Mouse (Mus musculus) kidney, postnatal 0 days (tissue): ENCODE measurements around the gene Ngfr. TPM values are rescaled to one million over a fixed set of nuclear protein-coding genes. Genes with fewer than 3 reads are reported as not detected.

Source experiments
- ATAC-seq: fragments of 200-750 bp; cut with Nextera tagmentation; replicated peaks from 2 replicates; pipeline ENCODE4 v1.8.0; 2017; ENCODE audit warnings: low read depth, moderate number of reproducible peaks, moderate TSS enrichment, moderate library complexity; ENCODE audit not compliant: low FRiP score
- DNase-seq: peaks from one replicate; pipeline ENCODE4 v3.0.0-alpha.2; 2016; ENCODE audit warnings: low spot score
- H3K27ac ChIP-seq: fragments of 300-500 bp; sonication (generic); 2 replicates; pipeline ENCODE4 v1.5.1; 2014; ENCODE audit warnings: mild to moderate bottlenecking
- H3K27me3 ChIP-seq: fragments of 300-500 bp; sonication (generic); 2 replicates; pipeline ENCODE4 v1.6.1; 2014; ENCODE audit warnings: low read length, mixed read lengths; ENCODE audit not compliant: insufficient read depth
- H3K36me3 ChIP-seq: fragments of 300-500 bp; sonication (generic); 2 replicates; pipeline ENCODE4 v1.6.1; 2014; ENCODE audit warnings: low read length, mixed read lengths; ENCODE audit not compliant: insufficient read depth
- H3K4me1 ChIP-seq: fragments of 300-500 bp; sonication (generic); replicated peaks from 2 replicates; pipeline ENCODE4 v1.6.1; 2014; ENCODE audit warnings: antibody characterized with exemption, low read length, mixed read lengths; ENCODE audit not compliant: insufficient read depth
- H3K4me2 ChIP-seq: fragments of 300-500 bp; sonication (generic); 2 replicates; pipeline ENCODE4 v1.6.1; 2014; ENCODE audit warnings: mild to moderate bottlenecking, low read length, moderate library complexity, mixed read lengths
- H3K4me3 ChIP-seq: fragments of 300-500 bp; sonication (generic); replicated peaks from 2 replicates; pipeline ENCODE4 v1.5.1; 2014; ENCODE audit warnings: low read depth, low read length
- H3K9ac ChIP-seq: fragments of 300-500 bp; sonication (generic); 2 replicates; pipeline ENCODE4 v1.6.1; 2014; ENCODE audit warnings: low read depth, low read length
- H3K9me3 ChIP-seq: fragments of 300-500 bp; sonication (generic); replicated peaks from 2 replicates; pipeline ENCODE4 v1.6.1; 2016; ENCODE audit warnings: low read length, inconsistent platforms, mixed read lengths
- CTCF ChIP-seq: IDR thresholded peaks from 2 replicates; pipeline ENCODE4 v1.5.1; 2016; ENCODE audit warnings: antibody characterized with exemption, low read depth, mild to moderate bottlenecking, moderate library complexity
- WGBS: fragments of 180-500 bp; shearing (Covaris S2); extraction: QIAGEN DNeasy Blood & Tissue Kit; methylation state at CpG from one replicate; pipeline ENCODE4 v1.1.7; 2014; 5-methylcytosine and 5-hydroxymethylcytosine counted together
- polyA plus RNA-seq: library from polyadenylated mRNA; unstranded; fragments of >200 nt; fragmentation: Nextera tagmentation; extraction: Ambion mirVana; gene quantifications from 2 replicates; pipeline ENCODE4 v1.2.1, GENCODE M21; 2015

The Ngfr gene
- polyA plus RNA-seq, 1 experiment from 2014 or later, result 6.2 TPM

DNA sequence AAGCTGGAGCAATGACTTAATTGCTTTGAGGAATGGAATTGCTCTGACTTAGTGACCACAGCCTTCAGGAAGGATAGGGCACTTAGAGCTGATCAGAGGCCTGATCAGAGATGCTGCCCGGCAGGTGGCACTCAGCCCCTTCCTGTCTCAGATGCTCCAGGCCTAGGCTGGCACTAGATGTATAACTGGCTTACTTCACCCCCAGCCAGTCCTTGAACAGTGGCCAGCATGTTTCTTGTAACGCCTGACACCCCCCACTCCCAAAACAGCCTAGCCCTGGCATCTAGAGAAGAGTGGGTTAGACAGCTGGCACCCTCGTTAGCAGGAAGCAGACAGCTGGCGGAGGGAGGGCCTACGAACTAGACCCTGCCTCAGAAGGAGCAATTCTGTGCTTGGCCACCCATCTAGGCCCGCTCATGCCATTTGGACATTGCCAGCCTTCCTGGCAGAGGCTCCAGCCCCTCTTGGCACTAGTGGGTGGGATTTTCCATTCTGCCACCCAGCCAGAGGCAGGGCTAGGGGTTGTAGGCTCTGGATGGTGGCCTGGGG lies 12.7 kb downstream of the Ngfr start:
- H3K9me3 ChIP-seq, result no peaks in the 10 kb centered on the region
- TF ChIP-seq CTCF, result no peak
- DNase-seq (no peak), ATAC-seq (no peak)
- H3K27me3 ChIP-seq, result peaks cover 4% of the 10 kb centered on the region; the same call in 1 of the 2 replicates
- 75% methylated on average over 6 of the region's 6 CpGs for WGBS
- H3K4me3 ChIP-seq, result no peak overlapping the region
- H3K36me3 ChIP-seq, result no peaks in the 10 kb centered on the region
- H3K27ac ChIP-seq, result no peak overlapping the region
- no peak overlapping the region for H3K9ac ChIP-seq
- H3K4me1 ChIP-seq, result peaks cover 14% of the 10 kb centered on the region; the same call in 1 of the 2 replicates
- H3K4me2 ChIP-seq, result no peak overlapping the region

DNA sequence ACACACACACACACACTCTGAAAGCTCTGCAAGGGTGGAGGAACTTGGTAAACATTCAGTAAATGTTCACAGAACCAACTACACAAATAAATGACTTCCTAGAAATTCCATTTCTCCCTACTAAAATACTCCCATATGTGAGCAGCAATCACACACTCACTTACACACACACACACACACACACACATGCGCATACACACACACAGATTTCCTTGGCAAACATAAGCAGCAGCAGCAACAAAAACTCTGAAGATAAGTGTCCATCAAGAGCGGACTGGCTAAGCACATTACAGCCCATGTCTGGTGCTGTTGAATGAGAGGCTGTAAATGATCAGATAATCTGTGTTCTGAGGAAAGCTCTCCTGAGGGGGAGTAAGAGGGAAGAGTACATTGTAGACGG lies 15.3 kb downstream of the Ngfr start:
- Histone ChIP-seq H3K27me3 (no peaks in the 10 kb centered on the region), H3K4me2 (no peak overlapping the region), H3K4me1 (peaks cover 20% of the 10 kb centered on the region; the same call in 1 of the 2 replicates), H3K9me3 (no peaks in the 10 kb centered on the region), H3K4me3 (no peak overlapping the region), H3K9ac (no peak overlapping the region), H3K27ac (no peak overlapping the region), H3K36me3 (no peaks in the 10 kb centered on the region)
- ATAC-seq, result no peak
- WGBS, result 64% methylated on average over 3 of the region's 3 CpGs
- no peak for DNase-seq
- no peak for TF ChIP-seq CTCF

DNA sequence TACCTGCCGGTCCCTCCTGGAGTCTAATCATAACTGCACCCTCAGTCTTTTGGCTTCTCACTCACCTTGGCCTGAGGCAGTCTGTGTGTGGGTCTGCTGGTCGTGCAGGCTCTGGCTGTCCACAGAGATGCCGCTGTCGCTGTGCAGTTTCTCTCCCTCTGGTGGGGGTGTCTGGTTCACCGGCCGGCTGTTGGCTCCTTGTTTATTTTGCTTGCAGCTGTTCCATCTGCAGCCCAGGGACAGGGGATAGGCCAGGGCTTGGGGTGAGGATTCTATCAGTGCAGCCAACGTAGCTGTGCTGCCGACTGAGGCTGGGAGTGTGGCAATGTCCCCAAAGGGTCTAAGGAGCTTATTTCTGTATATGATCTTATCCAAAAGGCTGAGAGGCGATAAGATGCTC lies 15.8 kb downstream of the Ngfr start:
- H3K27me3 ChIP-seq, result no peaks in the 10 kb centered on the region
- no peaks in the 10 kb centered on the region for H3K36me3 ChIP-seq
- no peaks in the 10 kb centered on the region for H3K9me3 ChIP-seq
- DNase-seq, result no peak
- no peak overlapping the region for H3K27ac ChIP-seq
- no peak for ATAC-seq
- 21% methylated on average over 9 of the region's 9 CpGs for WGBS
- no peak overlapping the region; the same call in 1 of the 2 replicates for H3K9ac ChIP-seq
- H3K4me1 ChIP-seq, result peaks cover 20% of the 10 kb centered on the region; the same call in 1 of the 2 replicates
- no peak overlapping the region for H3K4me3 ChIP-seq
- TF ChIP-seq CTCF, result peak; percentile 27; the same call in 1 of the 2 replicates
- H3K4me2 ChIP-seq, result no peak overlapping the region

DNA sequence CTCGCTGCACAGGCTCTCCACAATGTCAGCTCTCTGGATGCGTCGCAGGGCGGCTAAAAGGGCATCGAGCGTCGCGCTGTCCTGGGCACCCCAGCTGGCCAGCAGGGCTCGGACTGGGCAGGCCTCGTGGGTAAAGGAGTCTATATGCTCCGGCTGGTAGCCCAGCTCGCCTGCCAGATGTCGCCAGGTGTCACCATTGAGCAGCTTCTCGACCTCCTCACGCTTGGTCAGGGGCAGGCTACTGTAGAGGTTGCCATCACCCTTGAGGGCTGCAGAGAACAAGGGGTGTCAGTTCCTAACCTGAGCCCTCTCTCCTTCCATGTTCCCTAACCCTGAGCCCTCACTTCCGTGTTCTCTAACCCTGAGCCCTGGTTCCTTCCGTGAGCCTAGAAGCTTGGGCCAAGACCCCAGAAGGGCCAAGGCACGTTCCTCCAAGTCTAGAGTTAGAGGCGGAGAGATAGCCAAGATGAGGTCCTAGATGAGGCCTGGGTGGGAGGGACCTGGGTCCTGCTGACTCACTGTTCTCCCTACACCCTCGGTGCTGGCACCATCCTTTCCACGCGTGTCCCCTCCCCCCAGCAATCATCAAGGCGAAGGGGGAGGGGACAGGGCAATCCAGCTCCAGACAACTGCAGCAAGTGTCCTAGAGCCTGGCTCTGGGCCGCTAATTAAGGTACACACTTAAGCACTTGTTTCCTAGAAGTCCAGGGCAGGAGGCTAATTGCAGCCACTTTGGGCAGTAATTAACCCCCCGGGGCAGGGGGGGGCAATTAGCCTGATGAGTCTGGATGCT lies 16.5 kb downstream of the Ngfr start:
- Histone ChIP-seq H3K4me1 (peaks cover 15% of the 10 kb centered on the region; the same call in 1 of the 2 replicates), H3K9me3 (no peaks in the 10 kb centered on the region), H3K4me3 (no peak overlapping the region), H3K27ac (no peak overlapping the region), H3K36me3 (no peaks in the 10 kb centered on the region), H3K4me2 (no peak overlapping the region), H3K27me3 (no peaks in the 10 kb centered on the region), H3K9ac (no peak overlapping the region)
- TF ChIP-seq CTCF, result peak; percentile 27; the same call in 1 of the 2 replicates
- 58% methylated on average over 25 of the region's 25 CpGs for WGBS
- DNase-seq (no peak), ATAC-seq (no peak)

DNA sequence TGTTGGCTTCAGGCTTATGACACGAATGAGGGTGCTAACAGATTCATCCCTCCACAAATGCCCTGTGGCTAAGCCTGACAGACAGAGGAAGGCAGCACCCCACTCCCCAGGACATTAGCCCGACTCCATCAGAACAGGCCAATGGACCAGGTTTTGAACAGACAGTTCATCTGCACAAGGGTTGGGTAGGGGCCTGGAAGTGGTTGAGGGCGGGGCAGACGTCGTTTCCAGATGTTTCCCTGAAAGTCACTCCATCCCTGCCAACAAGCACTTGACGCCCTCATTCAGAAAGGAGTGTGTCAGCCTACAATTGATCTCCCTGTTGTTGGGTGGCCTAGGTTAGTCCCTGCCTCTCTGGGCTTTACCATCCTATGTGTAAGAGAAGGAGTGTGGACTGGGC lies 17.6 kb downstream of the Ngfr start:
- 80% methylated on average over 6 of the region's 6 CpGs for WGBS
- no peak overlapping the region for H3K4me3 ChIP-seq
- H3K36me3 ChIP-seq, result no peaks in the 10 kb centered on the region
- H3K27me3 ChIP-seq, result no peaks in the 10 kb centered on the region
- DNase-seq (no peak), ATAC-seq (no peak)
- H3K9me3 ChIP-seq, result no peaks in the 10 kb centered on the region
- H3K4me2 ChIP-seq, result no peak overlapping the region
- no peak overlapping the region for H3K9ac ChIP-seq
- 0 out of 2 replicates have a peak, but pooled peaks cover 6% of the 10 kb centered on the region for H3K4me1 ChIP-seq
- H3K27ac ChIP-seq, result no peak overlapping the region
- no peak for TF ChIP-seq CTCF

DNA sequence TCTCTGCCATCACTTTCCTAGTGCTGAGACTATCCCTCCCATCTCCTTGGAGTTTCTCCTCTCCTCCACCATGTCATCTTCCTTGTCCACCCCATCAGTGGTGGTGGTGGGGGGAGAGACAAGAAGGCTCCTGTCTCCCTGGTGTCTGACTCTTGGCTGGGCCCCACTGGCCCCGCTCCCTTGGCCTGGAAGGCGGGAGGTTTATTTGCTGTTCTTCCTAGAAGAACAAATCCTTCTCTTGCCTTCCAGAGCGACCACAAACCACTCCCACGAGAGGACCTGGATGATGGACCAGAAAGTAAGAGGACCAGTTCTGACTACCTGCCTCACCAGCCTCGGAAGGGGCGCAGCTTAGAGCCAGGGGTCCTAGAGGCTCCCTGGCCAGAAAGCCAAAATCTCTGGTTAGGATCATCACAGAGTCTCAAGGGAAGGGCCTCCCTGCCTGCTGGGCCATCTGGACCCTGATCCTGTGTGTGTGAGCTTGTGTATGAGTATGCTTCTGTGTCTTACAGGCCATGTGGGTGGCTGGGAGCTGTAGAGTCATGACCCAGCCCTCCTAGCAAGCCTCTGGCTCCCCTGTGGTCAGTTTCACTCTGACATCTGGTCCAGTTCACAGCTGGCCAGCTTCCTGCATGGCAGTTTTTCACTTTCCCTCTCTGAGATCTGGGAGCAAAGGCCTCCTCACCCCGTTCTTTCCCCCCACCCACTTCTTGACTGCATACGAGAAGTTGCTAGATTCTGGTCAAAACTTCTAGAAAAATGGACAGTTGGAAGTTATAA lies 19.4 kb downstream of the Ngfr start:
- Histone ChIP-seq H3K27ac (0 out of 2 replicates have a peak overlapping the region, but pooled peaks have one; percentile 13), H3K4me1 (0 out of 2 replicates have a peak, but pooled peaks cover 6% of the 10 kb centered on the region)
- 44% methylated on average over 8 of the region's 8 CpGs for WGBS

More for the DNA sequence above, 19.4 kb downstream of the Ngfr start:
- H3K36me3 ChIP-seq, result no peaks in the 10 kb centered on the region
- DNase-seq (peak; percentile 50), ATAC-seq (no peak)
- no peaks in the 10 kb centered on the region for H3K9me3 ChIP-seq
- H3K4me2 ChIP-seq, result no peak overlapping the region
- H3K27me3 ChIP-seq, result no peaks in the 10 kb centered on the region
- no peak for TF ChIP-seq CTCF
- H3K9ac ChIP-seq, result no peak overlapping the region
- no peak overlapping the region for H3K4me3 ChIP-seq
